Mouse (Mus musculus) small intestine, adult 2 months (tissue): ENCODE data around the gene Timm23. TPM values are rescaled to one million over a fixed set of nuclear protein-coding genes. Genes with fewer than 3 reads are reported as not detected.
A peak's percentile ranks its signal among the peaks of the same experiment; 100 is the strongest.

ENCODE experiments used
- H3K27ac ChIP-seq: fragments of 200-500 bp; 2 replicates; pipeline ENCODE4 v1.5.1; 2012; ENCODE audit warnings: low read depth, low read length, control low read depth, inconsistent platforms; ENCODE audit not compliant: insufficient read depth
- H3K27me3 ChIP-seq: fragments of 200-500 bp; 2 replicates; pipeline ENCODE4 v1.6.1; 2012; ENCODE audit warnings: mild to moderate bottlenecking, moderate library complexity, low read length, inconsistent platforms; ENCODE audit not compliant: control insufficient read depth, insufficient read depth
- H3K36me3 ChIP-seq: fragments of 200-500 bp; 2 replicates; pipeline ENCODE4 v1.6.1; 2012; ENCODE audit warnings: mild to moderate bottlenecking, low read length, control low read depth, inconsistent platforms; ENCODE audit not compliant: control insufficient read depth, insufficient read depth
- H3K4me1 ChIP-seq: fragments of 200-500 bp; 2 replicates; pipeline ENCODE4 v1.6.1; 2012; ENCODE audit warnings: low read length, inconsistent platforms, mixed read lengths; ENCODE audit not compliant: control insufficient read depth, insufficient read depth, insufficient read length
- H3K4me3 ChIP-seq: fragments of 200-500 bp; 2 replicates; pipeline ENCODE4 v1.5.1; 2012; ENCODE audit warnings: low read depth, mild to moderate bottlenecking, control low read depth, inconsistent platforms, low read length, moderate library complexity
- CTCF ChIP-seq: fragments of 200-500 bp; IDR thresholded peaks from 2 replicates; pipeline ENCODE4 v1.5.1; 2012; ENCODE audit warnings: low read depth, mild to moderate bottlenecking, control low read depth, inconsistent platforms, low read length, moderate library complexity, mixed read lengths; ENCODE audit not compliant: insufficient replicate concordance, insufficient read length; ENCODE audit errors: extremely low read depth
- POLR2A ChIP-seq: fragments of 200-500 bp; IDR thresholded peaks from 2 replicates; pipeline ENCODE4 v1.6.1; 2012; ENCODE audit warnings: low read depth, mild to moderate bottlenecking, control low read depth, inconsistent platforms, low read length, moderate library complexity
- WGBS: fragments of 180-500 bp; shearing (Covaris S2); methylation state at CpG from one replicate; pipeline ENCODE4 v1.1.7; 2018; 5-methylcytosine and 5-hydroxymethylcytosine counted together
- polyA plus RNA-seq: library from polyadenylated mRNA; depleted of rRNA; stranded (reverse); fragments of >200 nt; gene quantifications from 2 replicates; pipeline ENCODE4 v1.2.3, GENCODE M21; 2012

Timm23 gene
- polyA plus RNA-seq, 1 experiment: 158 TPM

- Histone ChIP-seq H3K4me1 (no peaks in the 10 kb centered on the region), H3K4me3 (no peak overlapping the region), H3K27ac (no peak overlapping the region), H3K27me3 (no peaks in the 10 kb centered on the region), H3K36me3 (peaks cover 38% of the 10 kb centered on the region)
- whole genome bisulfite sequencing: 77% methylated on average over 2 of the region's 2 CpGs
- TF ChIP-seq POLR2A (no peak), CTCF (no peak)
Measured at GRCm38 (mm10) chr14:32175310-32175709, 26.4 kb downstream of the Timm23 start.

GRCm38 (mm10) chr14:32170137-32170536 lies 31.6 kb downstream of the Timm23 start:
- TF ChIP-seq CTCF (no peak), POLR2A (no peak)
- WGBS: 90% methylated on average over 4 of the region's 4 CpGs
- no peak overlapping the region for H3K27ac ChIP-seq
- no peaks in the 10 kb centered on the region for H3K27me3 ChIP-seq
- peaks cover 23% of the 10 kb centered on the region for H3K36me3 ChIP-seq
- H3K4me3 ChIP-seq: no peak overlapping the region
- peaks cover 3% of the 10 kb centered on the region; the same call in 1 of the 2 replicates for H3K4me1 ChIP-seq

- H3K27me3 ChIP-seq: no peaks in the 10 kb centered on the region
- no peak overlapping the region for H3K27ac ChIP-seq
Measured at GRCm38 (mm10) chr14:32168653-32169231, 33.0 kb downstream of the Timm23 start.

DNA sequence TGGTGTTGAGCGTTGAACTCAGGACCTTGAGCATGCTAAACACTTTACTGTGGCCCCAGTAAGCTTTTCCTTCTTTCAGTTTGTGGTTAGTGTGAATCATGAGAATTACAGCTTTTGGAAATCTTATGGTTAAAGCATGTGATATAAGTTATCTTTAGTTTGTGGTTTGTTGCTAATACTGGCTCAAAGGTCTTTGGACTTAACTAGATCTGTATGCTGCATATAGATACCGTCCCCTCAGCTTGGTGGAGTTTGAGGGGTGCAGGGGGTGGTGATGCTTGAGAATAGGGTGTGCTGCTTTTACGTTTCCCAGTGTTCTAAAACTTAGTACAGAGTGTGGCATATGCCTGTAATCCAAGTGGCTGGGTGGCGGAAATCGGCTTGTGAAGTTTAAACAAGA lies 34.4 kb downstream of the Timm23 start:
- H3K27ac ChIP-seq: no peak overlapping the region
- H3K36me3 ChIP-seq: peaks cover 6% of the 10 kb centered on the region
- H3K4me1 ChIP-seq: peaks cover 8% of the 10 kb centered on the region; the same call in 1 of the 2 replicates
- H3K27me3 ChIP-seq: no peaks in the 10 kb centered on the region
- TF ChIP-seq POLR2A (no peak), CTCF (no peak)
- H3K4me3 ChIP-seq: no peak overlapping the region
- WGBS: 73% methylated on average over 5 of the region's 5 CpGs

More at GRCm38 (mm10) chr14:32168653-32169231, 33.0 kb downstream of the Timm23 start:
- Histone ChIP-seq H3K36me3 (peaks cover 16% of the 10 kb centered on the region), H3K4me3 (no peak overlapping the region), H3K4me1 (peaks cover 6% of the 10 kb centered on the region; the same call in 1 of the 2 replicates)
- TF ChIP-seq CTCF (no peak), POLR2A (no peak)
- WGBS: 76% methylated on average over 3 of the region's 3 CpGs

GRCm38 (mm10) chr14:32166840-32167239 lies 34.9 kb downstream of the Timm23 start:
- H3K27ac ChIP-seq: no peak overlapping the region
- peaks cover 9% of the 10 kb centered on the region; the same call in 1 of the 2 replicates for H3K4me1 ChIP-seq
- no peaks in the 10 kb centered on the region for H3K27me3 ChIP-seq
- no peak for TF ChIP-seq POLR2A
- no peak for TF ChIP-seq CTCF
- H3K4me3 ChIP-seq: no peak overlapping the region
- 55% methylated on average over 1 of the region's 1 CpGs for WGBS
- H3K36me3 ChIP-seq: peaks cover 6% of the 10 kb centered on the region

GRCm38 (mm10) chr14:32166062-32166441 lies 35.6 kb downstream of the Timm23 start:
- TF ChIP-seq CTCF: no peak
- no peak for TF ChIP-seq POLR2A
- Histone ChIP-seq H3K36me3 (peaks cover 4% of the 10 kb centered on the region), H3K27me3 (no peaks in the 10 kb centered on the region), H3K27ac (no peak overlapping the region), H3K4me1 (peaks cover 13% of the 10 kb centered on the region; the same call in 1 of the 2 replicates), H3K4me3 (no peak overlapping the region)
- 48% methylated on average over 2 of the region's 2 CpGs for WGBS

DNA sequence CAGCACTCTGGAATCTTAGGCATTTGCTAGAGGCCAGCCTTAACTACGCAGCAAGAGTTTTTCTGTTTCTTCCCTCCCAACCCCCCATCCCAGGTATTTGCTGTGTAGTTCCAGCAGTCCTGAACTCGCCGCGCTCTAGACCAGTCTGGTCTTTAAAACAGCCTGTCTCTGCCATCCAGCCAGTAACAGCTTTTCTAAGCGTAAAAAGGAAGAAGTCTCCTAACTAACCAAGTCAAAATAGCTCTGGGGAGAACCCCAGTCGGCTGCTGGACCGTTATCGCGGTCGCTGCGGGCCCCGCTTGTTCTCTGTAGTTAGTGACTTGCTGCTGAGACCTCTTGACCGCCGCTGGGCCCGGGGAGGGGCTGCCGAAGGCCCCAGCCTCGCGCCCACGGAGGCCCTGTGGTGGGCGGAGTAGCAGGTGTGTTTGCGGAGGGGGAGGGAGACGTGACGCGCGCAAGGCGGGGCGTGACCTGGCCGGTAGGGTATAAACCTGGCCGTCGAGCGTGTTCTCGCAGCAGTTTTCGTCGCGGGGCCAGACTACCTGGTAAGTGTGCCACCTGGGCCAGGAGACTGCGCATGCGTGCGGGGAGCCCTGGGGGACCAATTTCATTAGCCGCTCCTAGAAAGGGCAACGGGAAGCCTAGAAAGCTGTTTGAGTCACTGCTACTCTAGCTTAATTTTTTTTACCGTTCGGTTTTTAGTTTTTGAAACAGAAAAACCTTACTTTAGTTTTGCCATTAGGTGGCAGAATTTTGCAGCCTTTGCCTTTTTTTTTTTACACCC lies 36.2 kb downstream of the Timm23 start:
- Histone ChIP-seq H3K27me3 (no peaks in the 10 kb centered on the region), H3K36me3 (no peaks in the 10 kb centered on the region; the same call in 1 of the 2 replicates), H3K4me3 (peak overlapping the region; percentile 55), H3K27ac (peak overlapping the region; percentile 41), H3K4me1 (peaks cover 13% of the 10 kb centered on the region; the same call in 1 of the 2 replicates)
- TF ChIP-seq POLR2A (peak; percentile 91), CTCF (0 out of 2 replicates have a peak, but pooled peaks have one; percentile 6)
- 1% methylated on average over 42 of the region's 42 CpGs for WGBS
